Mouse (Mus musculus): ENCODE results near the gene Pip4k2b. TPM values are rescaled to one million over a fixed set of nuclear protein-coding genes. Genes with fewer than 3 reads are reported as not detected.

Pip4k2b gene
- polyA plus RNA-seq, 1 experiment from 2014 or later: 1.3 TPM

Small RNA genes lying within 50 kb of the gene (microRNA-seq; reads per million reads assigned to microRNA genes)
- gene Mir6927 (not detected), gene Mir8102 (not detected)

Other genes with a start within 250 kb of the Pip4k2b start
- 0.90 and 1.00 TPM in 2 replicates for gene 4933428G20Rik, start 244.4 kb downstream of the Pip4k2b start, polyA plus RNA-seq (2016; fragmentation: Nextera tagmentation; extraction: Ambion mirVana)
- gene Srcin1, start 168.5 kb downstream of the Pip4k2b start, polyA plus RNA-seq (2016; fragmentation: Nextera tagmentation; extraction: Ambion mirVana): 0.09 TPM in 1 of 2 replicates, not detected in the other
- gene Epop, start 115.0 kb downstream of the Pip4k2b start, polyA plus RNA-seq (2016; fragmentation: Nextera tagmentation; extraction: Ambion mirVana): 2.0 and 2.5 TPM in 2 replicates
- 1.8 and 2.2 TPM in 2 replicates for gene Mllt6, start 81.3 kb downstream of the Pip4k2b start, polyA plus RNA-seq (2016; fragmentation: Nextera tagmentation; extraction: Ambion mirVana)
- 40.5 and 44.8 TPM in 2 replicates for gene Cisd3, start 58.9 kb downstream of the Pip4k2b start, polyA plus RNA-seq (2016; fragmentation: Nextera tagmentation; extraction: Ambion mirVana)
- 11.0 and 12.3 TPM in 2 replicates for gene Pcgf2, start 44.2 kb downstream of the Pip4k2b start, polyA plus RNA-seq (2016; fragmentation: Nextera tagmentation; extraction: Ambion mirVana)
- 342 and 374 TPM in 2 replicates for gene Psmb3, start 41.3 kb downstream of the Pip4k2b start, polyA plus RNA-seq (2016; fragmentation: Nextera tagmentation; extraction: Ambion mirVana)
- gene Cwc25, start 21.9 kb upstream of the Pip4k2b start, polyA plus RNA-seq (2016; fragmentation: Nextera tagmentation; extraction: Ambion mirVana): 10.9 and 11.4 TPM in 2 replicates
- not detected in 2 replicates for gene 1700001P01Rik, start 31.2 kb upstream of the Pip4k2b start, polyA plus RNA-seq (2016; fragmentation: Nextera tagmentation; extraction: Ambion mirVana)
- gene Rpl23, start 37.7 kb upstream of the Pip4k2b start, polyA plus RNA-seq (2016; fragmentation: Nextera tagmentation; extraction: Ambion mirVana): 404 and 410 TPM in 2 replicates
- 46.9 and 49.5 TPM in 2 replicates for gene Lasp1, start 54.3 kb upstream of the Pip4k2b start, polyA plus RNA-seq (2016; fragmentation: Nextera tagmentation; extraction: Ambion mirVana)
- gene B230217C12Rik, start 96.1 kb upstream of the Pip4k2b start, polyA plus RNA-seq (2016; fragmentation: Nextera tagmentation; extraction: Ambion mirVana): 6.9 and 7.4 TPM in 2 replicates
- 0.87 and 1.5 TPM in 2 replicates for gene Fbxo47, start 139.4 kb upstream of the Pip4k2b start, polyA plus RNA-seq (2016; fragmentation: Nextera tagmentation; extraction: Ambion mirVana)
- gene Plxdc1, start 241.7 kb upstream of the Pip4k2b start, polyA plus RNA-seq (2016; fragmentation: Nextera tagmentation; extraction: Ambion mirVana): 0.31 TPM in 1 of 2 replicates, not detected in the other